Mouse (Mus musculus) spleen, postnatal 10 days (tissue): ENCODE measurements around the gene Hist1h2bj.
"Not testable (repeated sequence)": the region's sequence is repeated elsewhere in the genome, so short reads cannot be mapped to it uniquely, and the experiment has no call there.

Source experiments
- DNase-seq, 2 experiments: peaks; one replicate each; pipeline ENCODE4 v3.0.0; 2021 to 2022; ENCODE audit warnings: low spot score in 2 of 2

Hist1h2bj gene

GRCm38 (mm10) chr13:22039951-22040463, 3.0 kb upstream of the Hist1h2bj start:
- DNase-seq = no peak

- peak in 1 of 2 experiments; percentile 47 for DNase-seq
These were observed 2.4 kb upstream of the Hist1h2bj start for GRCm38 (mm10) chr13:22040464-22041141.

- DNase-seq = peak; percentile 98 to 100
These were observed 1.9 kb upstream of the Hist1h2bj start, which contains the start of gene Hist1h4i for GRCm38 (mm10) chr13:22041142-22041536. Gene Hist1h4i, minus strand, starts transcription at chr13:22041362.

- no peak for DNase-seq
These were observed 1.1 kb upstream of the Hist1h2bj start for GRCm38 (mm10) chr13:22041651-22042567.

- DNase-seq = no peak
These were observed 753 bp downstream of the Hist1h2bj start for GRCm38 (mm10) chr13:22043503-22044431.

- no peak for DNase-seq
These were observed 1.6 kb downstream of the Hist1h2bj start for GRCm38 (mm10) chr13:22044432-22045155.

- no peak for DNase-seq
These were observed 2.3 kb downstream of the Hist1h2bj start for GRCm38 (mm10) chr13:22045311-22045710.

GRCm38 (mm10) chr13:22049041-22049440, 6.0 kb downstream of the Hist1h2bj start:
- no peak for DNase-seq

- peak in 1 of 2 experiments; percentile 63 for DNase-seq
These were observed 6.9 kb downstream of the Hist1h2bj start for GRCm38 (mm10) chr13:22049737-22050440.

GRCm38 (mm10) chr13:22050591-22051522, 7.8 kb downstream of the Hist1h2bj start:
- DNase-seq = peak; percentile 85 to 96

- no peak for DNase-seq
These were observed 8.5 kb downstream of the Hist1h2bj start for GRCm38 (mm10) chr13:22051523-22051859.

GRCm38 (mm10) chr13:22053754-22054153, 10.7 kb downstream of the Hist1h2bj start:
- no peak for DNase-seq

- no peak for DNase-seq
These were observed 18.4 kb downstream of the Hist1h2bj start for GRCm38 (mm10) chr13:22061422-22061821.

- DNase-seq = no peak
These were observed 20.5 kb downstream of the Hist1h2bj start for GRCm38 (mm10) chr13:22063468-22063867.

GRCm38 (mm10) chr13:22084140-22084539, 41.1 kb downstream of the Hist1h2bj start, which contains the start of gene Vmn1r188:
Gene Vmn1r188, plus strand, starts transcription at chr13:22084440.
- DNase-seq = not testable (repeated sequence)
